Mouse (Mus musculus): ENCODE measurements around the gene Prss46. TPM values are rescaled to one million over a fixed set of nuclear protein-coding genes. Genes with fewer than 3 reads are reported as not detected.
"Not testable (repeated sequence)": the region's sequence is repeated elsewhere in the genome, so short reads cannot be mapped to it uniquely, and the experiment has no call there.

Prss46 gene
- 0.22 TPM in 1 of 2 replicates, not detected in the other for polyA plus RNA-seq (2015; fragmentation: Nextera tagmentation; extraction: Ambion mirVana)

GRCm38 (mm10) chr9:110844206-110844605, at the start of gene Prss46:
Gene Prss46, plus strand, starts transcription at chr9:110844506.
- Histone ChIP-seq H3K27ac (replicated peaks) (no peak within 1 kb of the TSS), H3K4me3 (replicated peaks) (no peak within 1 kb of the TSS)

GRCm38 (mm10) chr9:110797013-110797412, 47.3 kb upstream of the Prss46 start:
- ATAC-seq (ENCODE audit: insufficient number of reproducible peaks, low FRiP score, low TSS enrichment, low read depth): no peak
- Histone ChIP-seq H3K4me2 (replicated peaks) (no peak overlapping the region), H3K9me3 (replicated peaks) (no peaks in the 10 kb centered on the region), H3K27me3 (no peaks in the 10 kb centered on the region), H3K36me3 (no peaks in the 10 kb centered on the region), H3K4me1 (no peaks in the 10 kb centered on the region), H3K9ac (no peak overlapping the region), H3K4me3 (replicated peaks) (no peak overlapping the region), H3K27ac (replicated peaks) (no peak overlapping the region)
- 84% methylated on average over 10 of the region's 10 CpGs for WGBS

More at GRCm38 (mm10) chr9:110844206-110844605, at the start of gene Prss46:
- no peaks in the 10 kb centered on the region for H3K9me3 ChIP-seq (replicated peaks)
- no peaks in the 10 kb centered on the region for H3K27me3 ChIP-seq
- no peaks in the 10 kb centered on the region for H3K36me3 ChIP-seq
- 78% methylated on average over 10 of the region's 10 CpGs for WGBS
- no peaks in the 10 kb centered on the region for H3K4me1 ChIP-seq
- H3K4me2 ChIP-seq (replicated peaks): no peak within 1 kb of the TSS
- no peak within 1 kb of the TSS for H3K9ac ChIP-seq
- no peak for ATAC-seq (ENCODE audit: insufficient number of reproducible peaks, low FRiP score, low TSS enrichment, low read depth)

GRCm38 (mm10) chr9:110797866-110798265, 46.4 kb upstream of the Prss46 start, which contains the start of gene Prss42:
Gene Prss42, plus strand, starts transcription at chr9:110798166.
- Histone ChIP-seq H3K4me3 (replicated peaks) (no peak within 1 kb of the TSS), H3K4me1 (no peaks in the 10 kb centered on the region), H3K27ac (replicated peaks) (no peak within 1 kb of the TSS), H3K9me3 (replicated peaks) (no peaks in the 10 kb centered on the region), H3K27me3 (no peaks in the 10 kb centered on the region), H3K4me2 (replicated peaks) (no peak within 1 kb of the TSS), H3K36me3 (no peaks in the 10 kb centered on the region), H3K9ac (no peak within 1 kb of the TSS)
- 91% methylated on average over 14 of the region's 14 CpGs for WGBS
- no peak for ATAC-seq (ENCODE audit: insufficient number of reproducible peaks, low FRiP score, low TSS enrichment, low read depth)

GRCm38 (mm10) chr9:110800834-110801479, 43.3 kb upstream of the Prss46 start:
- Histone ChIP-seq H3K4me2 (replicated peaks) (no peak overlapping the region), H3K4me3 (replicated peaks) (no peak overlapping the region), H3K27ac (replicated peaks) (no peak overlapping the region), H3K36me3 (no peaks in the 10 kb centered on the region), H3K9me3 (replicated peaks) (no peaks in the 10 kb centered on the region), H3K9ac (no peak overlapping the region), H3K27me3 (no peaks in the 10 kb centered on the region), H3K4me1 (no peaks in the 10 kb centered on the region)
- WGBS: 88% methylated on average over 8 of the region's 8 CpGs
- ATAC-seq (ENCODE audit: insufficient number of reproducible peaks, low FRiP score, low TSS enrichment, low read depth): no peak

- WGBS: 62% methylated on average over 4 of the region's 4 CpGs
- H3K27me3 ChIP-seq: no peaks in the 10 kb centered on the region
These were observed 41.0 kb upstream of the Prss46 start for GRCm38 (mm10) chr9:110803294-110803693.

GRCm38 (mm10) chr9:110810051-110810450, 34.3 kb upstream of the Prss46 start:
- no peak overlapping the region for H3K27ac ChIP-seq (replicated peaks)
- H3K4me2 ChIP-seq (replicated peaks): no peak overlapping the region
- H3K4me1 ChIP-seq: 0 out of 2 replicates have a peak, but pooled peaks cover 2% of the 10 kb centered on the region
- no peaks in the 10 kb centered on the region for H3K9me3 ChIP-seq (replicated peaks)
- ATAC-seq (ENCODE audit: insufficient number of reproducible peaks, low FRiP score, low TSS enrichment, low read depth): no peak
- no peaks in the 10 kb centered on the region for H3K27me3 ChIP-seq
- H3K4me3 ChIP-seq (replicated peaks): no peak overlapping the region
- no peak overlapping the region for H3K9ac ChIP-seq
- 62% methylated on average over 4 of the region's 4 CpGs for WGBS
- H3K36me3 ChIP-seq: no peaks in the 10 kb centered on the region

More at GRCm38 (mm10) chr9:110803294-110803693, 41.0 kb upstream of the Prss46 start:
- no peaks in the 10 kb centered on the region for H3K4me1 ChIP-seq
- no peak overlapping the region for H3K27ac ChIP-seq (replicated peaks)
- H3K4me2 ChIP-seq (replicated peaks): no peak overlapping the region
- no peak overlapping the region for H3K9ac ChIP-seq
- no peaks in the 10 kb centered on the region for H3K9me3 ChIP-seq (replicated peaks)
- H3K36me3 ChIP-seq: no peaks in the 10 kb centered on the region
- no peak overlapping the region for H3K4me3 ChIP-seq (replicated peaks)
- ATAC-seq (ENCODE audit: insufficient number of reproducible peaks, low FRiP score, low TSS enrichment, low read depth): no peak

GRCm38 (mm10) chr9:110813789-110814188, 30.5 kb upstream of the Prss46 start, which contains the start of gene Prss44:
Gene Prss44, plus strand, starts transcription at chr9:110813994.
- Histone ChIP-seq H3K4me1 (0 out of 2 replicates have a peak, but pooled peaks cover 2% of the 10 kb centered on the region), H3K9me3 (replicated peaks) (no peaks in the 10 kb centered on the region), H3K27me3 (no peaks in the 10 kb centered on the region), H3K4me3 (replicated peaks) (no peak within 1 kb of the TSS), H3K9ac (no peak within 1 kb of the TSS), H3K36me3 (no peaks in the 10 kb centered on the region), H3K27ac (replicated peaks) (no peak within 1 kb of the TSS), H3K4me2 (replicated peaks) (no peak within 1 kb of the TSS)
- no peak for ATAC-seq (ENCODE audit: insufficient number of reproducible peaks, low FRiP score, low TSS enrichment, low read depth)
- 63% methylated on average over 18 of the region's 18 CpGs for WGBS

GRCm38 (mm10) chr9:110820546-110820945, 23.8 kb upstream of the Prss46 start:
- not testable (repeated sequence) for H3K9me3 ChIP-seq (replicated peaks); H3K27me3 ChIP-seq; H3K9ac ChIP-seq; H3K4me1 ChIP-seq; H3K4me3 ChIP-seq (replicated peaks); H3K4me2 ChIP-seq (replicated peaks); H3K27ac ChIP-seq (replicated peaks); ATAC-seq (ENCODE audit: insufficient number of reproducible peaks, low FRiP score, low TSS enrichment, low read depth); H3K36me3 ChIP-seq

GRCm38 (mm10) chr9:110821436-110821835, 22.9 kb upstream of the Prss46 start:
- no peak overlapping the region for H3K4me2 ChIP-seq (replicated peaks)
- no peaks in the 10 kb centered on the region for H3K9me3 ChIP-seq (replicated peaks)
- H3K4me1 ChIP-seq: 0 out of 2 replicates have a peak, but pooled peaks cover 3% of the 10 kb centered on the region
- H3K27ac ChIP-seq (replicated peaks): no peak overlapping the region
- no peak overlapping the region for H3K4me3 ChIP-seq (replicated peaks)
- no peak overlapping the region for H3K9ac ChIP-seq
- no peaks in the 10 kb centered on the region; the same call in none of the 2 replicates for H3K27me3 ChIP-seq
- no peak for ATAC-seq (ENCODE audit: insufficient number of reproducible peaks, low FRiP score, low TSS enrichment, low read depth)
- WGBS: 81% methylated on average over 7 of the region's 7 CpGs
- no peaks in the 10 kb centered on the region for H3K36me3 ChIP-seq

- 0 out of 2 replicates have a peak, but pooled peaks cover 3% of the 10 kb centered on the region for H3K4me1 ChIP-seq
- 0 out of 2 replicates have a peak overlapping the region, but pooled peaks have one; percentile 7 for H3K27ac ChIP-seq (replicated peaks)
- no peaks in the 10 kb centered on the region for H3K9me3 ChIP-seq (replicated peaks)
- peaks cover 6% of the 10 kb centered on the region for H3K27me3 ChIP-seq
- H3K4me3 ChIP-seq (replicated peaks): no peak overlapping the region
- ATAC-seq (ENCODE audit: insufficient number of reproducible peaks, low FRiP score, low TSS enrichment, low read depth): no peak
- WGBS: 55% methylated on average over 4 of the region's 4 CpGs
- no peak overlapping the region for H3K9ac ChIP-seq
- no peak overlapping the region for H3K4me2 ChIP-seq (replicated peaks)
- no peaks in the 10 kb centered on the region for H3K36me3 ChIP-seq
These were observed 18.9 kb upstream of the Prss46 start for GRCm38 (mm10) chr9:110825426-110825825.

GRCm38 (mm10) chr9:110825832-110826231, 18.5 kb upstream of the Prss46 start:
- WGBS: 61% methylated on average over 7 of the region's 7 CpGs
- Histone ChIP-seq H3K27ac (replicated peaks) (0 out of 2 replicates have a peak overlapping the region, but pooled peaks have one; percentile 7), H3K4me1 (0 out of 2 replicates have a peak, but pooled peaks cover 3% of the 10 kb centered on the region), H3K36me3 (no peaks in the 10 kb centered on the region), H3K4me3 (replicated peaks) (no peak overlapping the region), H3K9ac (no peak overlapping the region), H3K9me3 (replicated peaks) (no peaks in the 10 kb centered on the region), H3K27me3 (peaks cover 6% of the 10 kb centered on the region), H3K4me2 (replicated peaks) (no peak overlapping the region)
- no peak for ATAC-seq (ENCODE audit: insufficient number of reproducible peaks, low FRiP score, low TSS enrichment, low read depth)

Data from embryonic facial prominence, embryonic 15.5 days (tissue).